Mouse (Mus musculus) brain, embryonic 14.5 days (tissue): ENCODE data around the gene Noc2l. TPM values are rescaled to one million over a fixed set of nuclear protein-coding genes. Genes with fewer than 3 reads are reported as not detected.

Experiments
- DNase-seq: peaks from one replicate; pipeline ENCODE4 v3.0.0-alpha.2; 2011; ENCODE audit warnings: low read depth
- CTCF ChIP-seq: fragments of 200-500 bp; IDR thresholded peaks from 2 replicates; pipeline ENCODE4 v1.5.1; 2012; ENCODE audit warnings: inconsistent platforms, mild to moderate bottlenecking, moderate library complexity, borderline replicate concordance; ENCODE audit not compliant: insufficient read depth, insufficient read length; ENCODE audit errors: extremely low read depth
- POLR2A ChIP-seq: fragments of 200-500 bp; IDR thresholded peaks from 2 replicates; pipeline ENCODE4 v1.6.1; 2012; ENCODE audit warnings: mild to moderate bottlenecking, inconsistent platforms, borderline replicate concordance; ENCODE audit not compliant: poor library complexity, insufficient read depth, insufficient read length, severe bottlenecking; ENCODE audit errors: extremely low read depth
- polyA plus RNA-seq: library from polyadenylated mRNA; depleted of rRNA; stranded (reverse); fragments of >200 nt; gene quantifications from 2 replicates; pipeline ENCODE4 v1.2.3, GENCODE M21; 2012; rRNA removed

Noc2l gene
- polyA plus RNA-seq, 1 experiment: 106 TPM

- no peak for TF ChIP-seq POLR2A
- TF ChIP-seq CTCF: no peak
- no peak for DNase-seq
Measured at GRCm38 (mm10) chr4:156252619-156253018, 16.8 kb downstream of the Noc2l start.

- TF ChIP-seq CTCF (no peak), POLR2A (no peak)
- DNase-seq: no peak
Measured at GRCm38 (mm10) chr4:156253043-156253442, 17.2 kb downstream of the Noc2l start.

GRCm38 (mm10) chr4:156254361-156255077 lies 18.7 kb downstream of the Noc2l start:
- TF ChIP-seq CTCF: no peak
- TF ChIP-seq POLR2A: no peak
- peak; percentile 55 for DNase-seq

- TF ChIP-seq POLR2A (no peak), CTCF (no peak)
- DNase-seq: no peak
Measured at GRCm38 (mm10) chr4:156255078-156255839, 19.4 kb downstream of the Noc2l start, which contains the start of gene Samd11. Samd11 (minus strand) TSS chr4:156255657.

Other genes starting within 250 kb of the Noc2l start
- gene B3galt6, start 243.4 kb upstream of the Noc2l start, polyA plus RNA-seq: 19.3 and 22.2 TPM in 2 replicates
- 36.8 and 61.3 TPM in 2 replicates for gene Sdf4, start 243.1 kb upstream of the Noc2l start, polyA plus RNA-seq
- gene Tnfrsf4, start 222.2 kb upstream of the Noc2l start, polyA plus RNA-seq: 3.3 and 4.4 TPM in 2 replicates
- 0.24 and 0.25 TPM in 2 replicates for gene Tnfrsf18, start 209.8 kb upstream of the Noc2l start, polyA plus RNA-seq
- gene Ttll10, start 176.6 kb upstream of the Noc2l start, polyA plus RNA-seq: 0.05 and 0.23 TPM in 2 replicates
- 68.0 and 85.5 TPM in 2 replicates for gene 9430015G10Rik, start 126.0 kb upstream of the Noc2l start, polyA plus RNA-seq
- 3.3 and 3.8 TPM in 2 replicates for gene Rnf223, start 105.5 kb upstream of the Noc2l start, polyA plus RNA-seq
- 475 and 507 TPM in 2 replicates for gene Agrn, start 38.5 kb upstream of the Noc2l start, polyA plus RNA-seq
- 0.53 and 0.86 TPM in 2 replicates for gene Isg15, start 35.2 kb upstream of the Noc2l start, polyA plus RNA-seq
- 3.5 and 4.8 TPM in 2 replicates for gene AW011738, start 32.7 kb upstream of the Noc2l start, polyA plus RNA-seq
- gene Perm1, start 20.1 kb upstream of the Noc2l start, polyA plus RNA-seq: 1.1 and 1.7 TPM in 2 replicates
- 86.7 and 116 TPM in 2 replicates for gene Plekhn1, start 1.2 kb upstream of the Noc2l start, polyA plus RNA-seq
- gene Samd11, start 19.6 kb downstream of the Noc2l start, polyA plus RNA-seq: 5.9 and 6.9 TPM in 2 replicates
- not detected in 2 replicates for gene Vmn2r-ps159, start 95.1 kb downstream of the Noc2l start, polyA plus RNA-seq